Mouse (Mus musculus) ovary, postnatal 14 days (tissue): ENCODE data around the gene Slc22a17.
"Not testable (repeated sequence)": the region's sequence is repeated elsewhere in the genome, so short reads cannot be mapped to it uniquely, and the experiment has no call there.

Experiments used
- DNase-seq: peaks from one replicate; pipeline ENCODE4 v3.0.0; 2022; ENCODE audit warnings: low spot score

The Slc22a17 gene

DNA sequence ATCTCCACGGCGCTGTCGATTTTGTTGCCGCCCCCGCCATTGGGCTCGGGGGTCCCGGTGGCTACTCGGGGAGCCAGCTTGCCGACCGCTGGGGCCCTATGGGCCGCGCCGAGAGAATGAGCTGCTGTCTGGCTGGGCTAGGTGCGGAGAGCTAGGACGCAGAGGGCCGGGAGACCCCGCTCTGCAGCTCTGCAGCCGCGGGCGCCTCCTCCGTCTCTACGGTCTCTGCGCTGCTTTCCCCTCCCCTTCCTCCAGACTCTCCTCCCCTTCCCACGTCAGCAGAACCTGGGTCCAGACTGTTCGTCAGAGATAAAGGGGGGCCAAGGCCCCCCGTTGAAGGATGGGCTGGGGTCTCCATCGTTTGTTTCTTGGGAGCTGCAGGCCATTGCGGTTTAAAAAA lies at the start of gene Slc22a17:
Gene Slc22a17 (minus strand): TSS at position 247 of the 400 bp plus-strand sequence.
- DNase-seq: peak; percentile 69

DNA sequence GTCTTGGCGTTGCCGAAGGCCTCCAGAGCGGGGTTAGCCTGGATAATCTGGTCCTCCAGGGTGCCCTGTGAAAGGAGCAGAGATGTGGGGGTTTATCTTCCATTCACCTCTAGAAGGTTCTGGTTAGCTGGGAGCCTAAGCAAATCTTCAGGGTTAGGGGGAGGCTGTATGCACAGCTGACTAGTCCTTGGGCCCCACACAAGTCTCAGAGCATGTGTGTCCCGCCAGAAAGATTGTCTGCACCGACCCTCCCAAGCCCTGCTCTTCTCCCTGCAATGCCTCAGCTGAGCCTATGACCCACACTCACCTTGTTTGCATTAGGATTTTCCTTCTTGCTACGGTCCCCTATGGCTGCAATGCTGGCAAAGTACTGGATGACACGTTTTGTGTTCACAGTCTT lies 49.8 kb upstream of the Slc22a17 start:
- no peak for DNase-seq

DNA sequence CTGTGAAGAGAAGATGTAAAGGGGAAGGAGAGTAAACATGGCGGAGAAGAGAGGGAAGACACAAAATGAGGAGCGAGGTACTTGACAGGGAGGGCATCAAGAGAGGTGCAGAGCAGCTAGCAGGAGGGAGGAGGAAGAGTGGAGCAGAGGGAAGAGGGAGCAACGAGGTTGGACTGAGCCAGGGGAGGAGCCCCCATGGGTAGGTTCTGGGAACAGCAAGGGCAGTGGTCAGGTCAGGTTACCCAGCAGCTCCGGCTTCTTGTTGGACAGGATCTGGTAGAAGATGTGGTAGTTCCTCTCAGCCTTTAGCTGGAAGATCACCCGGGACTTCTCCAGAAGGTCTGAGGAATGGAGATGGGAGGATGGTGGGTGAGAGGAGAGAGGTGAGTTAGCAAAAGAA lies 48.6 kb upstream of the Slc22a17 start:
- DNase-seq: no peak

DNA sequence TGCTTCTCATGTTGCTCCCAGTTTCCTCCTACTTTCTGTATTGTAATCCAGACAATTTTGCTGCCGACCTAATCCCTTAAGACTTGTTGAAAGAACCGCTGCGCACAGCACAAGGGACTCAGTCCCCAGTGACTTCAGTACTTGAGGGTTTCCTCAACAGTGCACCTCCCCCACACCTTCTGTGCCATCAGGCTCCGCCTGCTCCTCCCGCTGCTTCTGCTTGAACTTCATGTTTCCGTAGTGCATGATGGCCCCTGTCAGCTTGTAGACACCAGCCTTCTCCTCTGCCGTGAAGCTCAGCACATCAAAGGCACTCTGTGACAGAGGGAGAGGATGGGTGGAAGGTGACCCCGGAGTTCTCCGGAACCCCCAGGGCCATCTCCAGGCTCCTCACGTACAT lies 47.8 kb upstream of the Slc22a17 start:
- DNase-seq: no peak

DNA sequence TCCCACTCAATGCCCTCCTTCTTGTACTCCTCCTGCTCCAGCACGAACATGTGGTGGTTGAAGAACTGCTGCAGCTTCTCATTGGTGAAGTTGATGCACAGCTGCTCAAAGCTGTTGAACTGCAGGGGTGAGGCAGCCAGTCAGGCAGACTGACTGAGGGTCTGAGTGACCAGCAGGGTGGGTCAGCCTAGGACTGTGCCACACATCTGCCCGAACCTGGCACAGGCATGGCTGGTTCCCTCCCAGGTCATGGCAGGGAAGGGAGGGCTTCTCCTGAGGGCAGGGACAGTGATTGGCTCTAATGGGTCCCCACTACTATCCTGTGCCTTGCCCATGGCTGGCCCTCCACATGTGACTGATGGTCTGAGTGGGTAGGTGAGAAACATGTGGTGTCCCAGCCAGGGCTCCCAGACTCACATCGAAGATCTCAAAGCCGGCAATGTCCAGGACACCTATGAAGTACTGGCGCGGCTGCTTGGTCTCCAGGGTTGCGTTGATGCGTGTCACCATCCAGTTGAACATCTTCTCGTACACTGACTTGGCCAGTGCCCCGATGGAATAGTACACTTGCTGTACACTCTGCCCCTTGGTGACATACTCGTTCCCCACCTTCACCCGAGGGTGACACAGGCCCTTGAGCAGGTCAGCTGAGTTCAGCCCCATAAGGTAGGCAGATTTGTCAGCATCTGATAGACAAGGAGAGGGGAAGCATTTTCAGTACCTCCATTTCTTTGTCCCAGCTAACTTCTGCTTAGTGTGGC lies 47.1 kb upstream of the Slc22a17 start:
- not testable (repeated sequence) for DNase-seq

DNA sequence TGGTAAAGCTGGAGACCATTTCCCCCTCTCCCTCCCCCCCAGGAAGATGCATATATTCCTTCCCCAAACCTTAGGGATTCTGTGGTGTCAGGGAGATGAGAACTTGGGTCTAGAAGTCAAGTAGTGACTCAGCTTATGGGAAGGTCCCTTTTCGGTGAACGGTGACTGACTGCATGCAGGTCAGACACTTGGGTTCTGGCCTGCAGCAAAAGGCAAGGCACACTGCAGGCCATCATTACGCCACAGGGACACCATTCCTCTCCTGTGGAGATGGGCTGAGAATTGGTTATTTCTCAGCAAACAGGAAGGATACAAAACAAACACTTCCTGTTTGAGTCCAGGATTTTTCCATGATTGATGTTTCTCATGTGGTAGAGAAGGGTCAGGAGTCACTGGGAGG lies 46.3 kb upstream of the Slc22a17 start:
- no peak for DNase-seq

DNA sequence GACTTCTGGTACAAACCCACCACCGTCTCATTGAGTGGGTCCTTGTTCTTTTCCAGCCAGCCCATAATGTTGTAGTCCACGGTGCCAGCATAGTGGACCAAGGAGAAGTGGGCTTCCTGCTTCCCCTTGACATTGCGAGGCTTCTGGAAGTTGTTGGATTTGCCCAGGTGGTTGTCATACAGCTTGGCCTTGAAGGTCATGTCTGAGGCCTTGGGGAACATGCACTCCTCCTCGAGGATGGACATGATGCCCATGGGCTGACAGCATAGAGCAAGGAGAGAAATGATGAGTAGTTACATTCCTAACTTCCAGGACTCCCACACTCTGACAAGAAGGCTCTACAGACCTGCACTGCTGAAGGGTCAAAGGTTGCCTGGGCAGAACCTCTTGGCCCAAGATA lies 45.6 kb upstream of the Slc22a17 start:
- no peak for DNase-seq

DNA sequence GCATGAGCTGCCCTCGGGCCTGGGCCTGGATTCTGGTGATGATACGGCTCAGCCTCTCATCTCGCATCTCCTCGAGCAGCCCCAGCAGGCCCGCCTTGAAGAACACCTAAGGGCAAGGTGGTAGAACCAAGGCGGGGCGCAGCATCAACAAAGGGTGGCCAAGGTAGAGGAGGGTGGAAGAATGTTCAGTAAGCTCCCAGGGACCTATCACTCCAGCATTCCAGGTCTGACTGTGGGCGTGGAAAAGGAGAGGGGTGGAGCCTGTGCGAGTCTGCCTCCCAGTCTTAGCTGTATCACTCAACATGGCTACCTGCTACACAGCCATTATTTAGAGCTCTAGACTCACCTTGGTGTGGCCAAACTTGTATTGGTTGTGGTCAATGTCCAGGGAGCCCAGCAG lies 43.6 kb upstream of the Slc22a17 start:
- no peak for DNase-seq

DNA sequence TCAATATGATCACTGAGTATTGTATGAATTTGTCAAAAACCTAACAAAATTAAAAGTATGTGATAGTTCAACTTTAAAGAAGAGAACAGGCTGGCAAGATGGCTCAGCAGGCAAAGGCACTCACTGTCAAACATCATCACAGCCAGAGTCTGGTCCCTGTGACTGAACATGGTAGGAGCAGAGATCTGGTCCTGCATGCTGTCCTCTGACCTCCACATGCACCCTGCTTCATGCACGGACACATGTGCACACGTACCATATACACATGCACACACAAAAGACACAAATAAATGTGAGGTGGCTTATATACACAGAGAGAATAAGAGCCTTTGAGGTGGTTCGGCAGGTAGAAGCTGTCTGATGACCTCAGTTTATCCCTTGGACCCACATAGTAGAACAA lies 42.5 kb upstream of the Slc22a17 start:
- no peak for DNase-seq

DNA sequence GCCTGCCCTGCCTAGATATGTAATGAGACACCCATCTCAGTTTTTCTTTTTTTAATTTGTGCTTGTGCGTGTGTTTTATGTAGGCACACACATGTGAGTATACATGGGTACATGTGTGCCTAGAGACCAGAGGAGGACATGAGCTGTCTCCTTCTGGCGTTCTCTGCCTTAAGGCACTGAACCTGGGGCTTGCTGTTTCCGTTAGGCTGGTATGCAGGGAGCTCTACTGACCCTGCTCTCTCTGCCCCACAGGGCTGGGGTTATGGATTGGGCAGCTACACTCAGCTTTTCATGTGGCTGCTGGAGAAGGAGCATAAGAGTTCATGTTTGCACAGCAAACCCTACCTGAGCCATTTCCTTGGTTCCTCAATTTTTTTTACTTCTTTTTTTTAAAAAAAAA lies 41.5 kb upstream of the Slc22a17 start:
- DNase-seq: no peak

DNA sequence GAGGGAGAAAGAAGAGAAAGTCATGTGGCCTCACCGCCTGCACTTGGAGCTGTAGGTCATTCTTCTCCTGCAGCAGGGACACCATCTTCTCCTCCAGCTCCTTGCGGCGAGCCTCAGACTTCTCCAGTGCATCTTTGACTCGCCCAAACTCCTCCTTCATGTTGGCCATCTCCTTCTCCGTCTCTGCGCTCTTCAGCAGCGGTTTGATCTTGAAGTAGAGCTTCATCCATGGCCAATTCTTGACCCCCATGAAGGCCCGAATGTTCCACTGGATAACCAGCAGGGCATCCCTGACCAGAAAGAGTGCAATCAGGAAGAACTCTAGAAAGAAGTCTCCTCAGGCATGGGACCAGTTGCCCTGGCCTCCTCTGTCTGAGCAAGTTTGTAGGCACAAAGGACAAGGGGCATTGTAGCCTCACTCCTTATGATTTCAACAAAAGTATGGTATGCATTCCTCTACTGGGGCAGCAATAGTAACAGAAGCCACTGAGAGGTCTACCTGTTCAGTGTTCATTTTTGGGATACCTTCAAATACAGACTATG lies 40.8 kb upstream of the Slc22a17 start:
- DNase-seq: no peak

DNA sequence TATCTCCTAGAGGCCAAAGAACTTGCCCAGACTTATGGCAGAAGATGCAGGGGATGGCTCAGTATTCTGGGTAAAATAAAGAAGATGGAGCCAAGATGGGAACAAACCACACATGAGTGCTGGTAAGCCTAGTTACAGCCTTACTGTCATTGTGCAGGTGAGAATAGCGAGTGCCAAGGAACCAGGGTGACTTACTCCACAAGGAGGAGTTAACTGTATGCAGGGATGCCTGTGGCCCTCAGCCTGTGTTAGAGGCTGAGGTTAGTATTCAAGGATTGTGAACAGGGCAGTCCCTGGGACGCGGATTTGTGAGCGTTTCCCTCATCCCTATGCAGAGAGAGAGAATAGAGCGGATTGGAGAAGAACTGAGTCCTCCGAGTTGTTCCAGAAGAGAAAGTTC lies 38.7 kb upstream of the Slc22a17 start:
- DNase-seq: no peak

DNA sequence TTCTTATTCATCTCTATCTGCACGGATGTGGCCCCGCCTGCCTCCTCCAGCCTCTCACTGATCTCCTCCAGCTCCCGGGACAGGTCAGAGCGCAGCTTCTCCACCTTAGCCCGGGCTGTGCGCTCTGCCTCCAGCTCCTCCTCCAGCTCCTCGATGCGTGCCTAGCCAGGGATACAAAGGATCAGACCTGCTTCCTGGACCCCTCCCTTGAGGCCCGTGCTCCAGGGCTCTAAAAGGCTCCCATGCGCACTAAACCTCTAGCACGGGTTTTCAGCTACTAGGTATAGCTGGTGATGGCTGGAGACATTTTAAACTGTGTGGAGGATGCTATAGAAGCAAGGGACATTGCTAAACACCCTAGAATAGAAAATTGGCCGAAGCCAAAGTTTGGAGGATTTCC lies 37.6 kb upstream of the Slc22a17 start:
- DNase-seq: no peak

DNA sequence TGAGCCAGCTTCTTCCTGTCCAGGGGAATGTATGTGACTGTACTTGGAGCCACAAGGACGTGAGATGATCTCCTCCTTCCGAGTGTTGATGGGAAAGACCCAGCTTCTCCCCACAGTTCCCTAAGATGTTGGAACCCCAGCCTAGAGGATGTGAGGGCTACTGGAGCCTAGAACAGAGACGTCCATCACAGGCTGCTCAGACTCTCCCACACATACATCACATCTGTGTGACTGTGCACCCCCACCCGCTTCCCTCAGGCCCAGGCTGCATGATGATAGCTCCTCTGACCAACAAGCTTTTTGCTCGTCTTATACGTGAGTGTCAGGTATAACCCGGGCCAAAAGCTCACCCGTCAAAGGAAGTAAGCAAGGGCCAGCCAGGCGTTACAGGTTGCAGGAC lies 35.8 kb upstream of the Slc22a17 start:
- no peak for DNase-seq

DNA sequence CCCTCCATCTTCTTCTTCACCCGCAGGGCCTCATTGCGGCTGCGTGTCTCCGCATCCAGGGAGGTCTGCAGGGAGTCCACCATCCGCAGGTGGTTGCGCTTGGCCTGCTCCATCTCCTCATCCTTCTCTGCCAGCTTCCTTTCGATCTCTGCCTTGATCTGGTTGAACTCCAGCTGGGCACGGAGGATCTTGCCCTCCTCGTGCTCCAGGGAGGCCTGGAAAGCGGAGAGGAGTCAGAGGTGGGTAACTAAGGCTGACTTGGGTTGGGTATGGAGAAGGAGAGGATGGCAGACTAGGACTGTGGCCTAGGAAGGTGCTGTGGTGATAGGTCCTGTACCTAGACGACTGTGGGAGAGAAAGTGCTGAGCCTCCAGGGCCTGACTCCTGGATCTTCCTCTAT lies 34.1 kb upstream of the Slc22a17 start:
- not testable (repeated sequence) for DNase-seq

DNA sequence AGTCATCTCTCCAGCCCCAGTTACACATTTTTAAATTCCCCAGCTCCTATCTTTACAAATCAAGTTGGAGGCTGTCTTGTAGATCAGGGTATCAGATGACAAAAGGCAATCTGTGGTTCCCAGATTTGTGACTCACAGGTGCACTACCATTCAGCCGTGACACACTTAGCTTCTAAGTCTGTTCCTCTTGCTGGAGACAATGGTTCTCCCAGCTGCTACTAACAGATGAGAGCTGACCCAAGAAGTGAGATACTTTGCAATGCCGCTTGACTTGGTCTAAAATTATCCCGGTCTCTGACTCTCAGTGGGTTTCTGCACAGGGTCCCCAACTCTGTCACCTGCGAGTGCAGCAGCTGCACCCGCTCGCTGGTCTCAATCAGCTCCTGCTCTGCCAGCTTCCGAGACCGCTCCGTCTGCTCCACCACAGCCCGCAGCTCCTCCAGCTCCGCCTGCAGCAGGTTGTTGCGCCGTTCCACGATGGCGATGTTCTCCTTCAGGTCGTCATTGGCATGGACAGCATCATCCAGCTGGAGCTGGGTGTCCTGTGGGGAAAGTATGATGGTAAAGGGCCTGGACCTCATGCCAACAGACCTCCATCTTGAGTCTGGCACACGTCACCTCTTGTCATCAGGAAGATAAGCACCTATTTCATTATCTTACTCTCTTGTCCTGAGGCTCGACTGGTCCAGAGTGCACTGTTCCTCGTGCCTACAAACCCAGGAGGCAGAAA lies 33.2 kb upstream of the Slc22a17 start:
- no peak for DNase-seq

DNA sequence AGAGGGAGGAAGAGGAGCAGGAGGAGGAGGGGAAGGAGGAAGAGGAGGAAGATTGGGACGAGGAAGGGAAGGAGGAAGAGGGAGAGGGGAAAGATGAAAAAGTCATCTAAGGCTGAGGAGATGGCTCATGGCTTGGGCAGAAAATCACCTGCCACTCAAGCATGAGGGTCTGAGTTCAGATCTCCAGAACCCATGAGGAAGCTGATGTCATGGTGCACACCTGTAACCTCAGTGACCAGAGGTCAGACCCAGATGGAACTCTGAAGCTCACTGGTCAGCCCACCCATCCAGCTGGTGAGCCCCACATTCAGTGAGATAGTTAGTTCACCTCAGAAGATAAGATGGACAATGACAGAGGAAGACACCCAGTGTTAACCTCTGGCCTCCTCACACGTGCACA lies 32.0 kb upstream of the Slc22a17 start:
- DNase-seq: no peak

DNA sequence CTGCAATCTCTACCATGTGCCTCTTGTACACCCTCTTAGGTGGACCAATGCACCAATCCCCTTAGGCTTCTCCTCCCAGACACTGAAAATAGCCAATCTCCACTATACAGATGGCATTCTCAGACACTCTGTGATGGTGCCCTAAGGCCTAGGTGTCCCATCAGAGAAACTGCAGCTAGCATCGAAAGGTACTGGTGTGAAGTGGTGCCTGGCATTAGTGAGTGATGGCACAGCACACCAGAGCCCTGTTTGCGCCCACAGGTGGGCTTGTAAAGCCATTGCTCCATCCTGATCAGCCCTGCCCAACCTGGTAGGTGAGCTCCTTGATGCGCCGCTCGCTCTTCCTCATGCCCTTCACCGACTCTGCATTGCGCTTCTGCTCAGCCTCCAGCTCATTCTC lies 31.0 kb upstream of the Slc22a17 start:
- no peak for DNase-seq

DNA sequence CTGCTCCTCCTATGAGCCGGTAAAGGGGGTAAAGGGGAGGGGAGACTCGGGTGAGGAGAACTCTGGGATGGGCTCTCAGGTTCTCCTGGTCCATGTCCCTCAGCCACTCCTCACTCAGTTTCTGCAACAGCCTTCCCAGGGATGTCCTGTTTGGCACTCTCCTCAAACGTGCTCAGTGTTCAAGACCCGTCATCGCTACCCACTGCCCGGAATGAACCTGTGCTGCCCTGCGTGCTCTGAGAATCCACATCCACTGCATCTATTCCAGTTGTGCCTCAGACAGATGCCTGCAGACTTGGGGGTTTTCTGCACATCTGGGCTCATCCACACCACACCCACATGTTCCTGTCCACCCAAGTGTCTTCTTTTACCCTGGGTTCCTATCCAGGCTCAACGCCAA lies 29.5 kb upstream of the Slc22a17 start:
- no peak for DNase-seq

DNA sequence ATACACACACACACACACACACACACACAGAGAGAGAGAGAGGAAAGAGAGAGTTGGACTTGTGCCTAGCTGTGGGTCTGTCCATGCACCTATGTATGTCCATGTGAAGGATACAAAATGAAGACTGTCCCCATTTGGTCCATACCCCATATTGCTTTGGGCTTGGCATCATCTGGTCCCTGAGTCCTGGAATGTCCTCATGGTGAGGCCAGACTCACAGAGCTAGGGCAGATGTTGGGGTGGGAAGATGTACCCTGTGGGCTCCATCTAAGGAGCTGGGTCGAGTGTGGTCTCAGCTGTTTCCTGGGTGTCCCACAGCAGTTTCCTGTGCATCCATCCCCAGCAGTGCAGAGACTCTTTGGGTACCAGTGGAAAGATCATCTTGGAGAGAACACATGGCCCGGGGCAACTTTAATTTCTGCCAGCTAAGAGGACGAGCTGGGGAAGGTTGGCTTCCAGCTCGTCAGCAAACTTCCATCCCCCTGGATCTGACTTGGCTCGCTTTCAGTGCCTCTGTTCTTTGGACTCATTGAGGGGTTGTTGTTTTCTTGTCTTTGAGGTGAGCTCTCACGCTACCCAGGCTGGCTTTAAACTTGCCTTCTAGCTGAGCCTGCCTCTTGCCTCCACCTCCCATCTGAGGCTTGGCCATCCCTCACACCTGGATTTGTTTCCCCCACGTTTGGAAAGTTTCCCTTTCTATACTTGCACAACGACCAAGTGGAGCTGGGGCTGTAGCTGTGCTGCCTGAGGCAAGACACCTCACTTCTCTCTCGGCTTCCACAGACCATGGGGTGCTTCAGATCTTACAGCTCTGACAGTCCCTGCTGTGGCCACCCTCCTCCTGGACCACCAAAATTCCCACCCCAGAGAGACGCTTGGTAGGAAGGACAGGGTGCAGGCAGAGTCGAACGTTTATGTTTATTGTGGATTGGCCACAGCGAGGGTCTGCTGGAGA lies 28.4 kb upstream of the Slc22a17 start:
- DNase-seq: no peak

DNA sequence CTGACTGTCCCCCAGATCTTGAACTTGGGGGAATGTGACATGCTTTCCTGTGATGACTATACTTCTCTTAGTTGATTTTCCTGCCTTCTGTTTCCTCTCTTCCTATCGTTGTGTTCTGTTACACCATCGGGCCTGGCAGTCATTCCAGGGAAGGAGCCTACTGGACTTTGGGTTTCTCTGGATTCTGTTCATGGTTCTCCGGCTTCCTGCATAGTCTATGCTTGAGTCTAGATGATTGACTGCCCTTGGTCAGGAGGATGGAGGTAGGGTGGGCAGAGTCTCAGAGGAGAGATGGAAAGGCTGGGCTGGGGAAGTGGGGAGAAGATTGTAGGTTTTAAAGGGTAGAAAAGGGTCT lies 27.2 kb upstream of the Slc22a17 start:
- DNase-seq: no peak

DNA sequence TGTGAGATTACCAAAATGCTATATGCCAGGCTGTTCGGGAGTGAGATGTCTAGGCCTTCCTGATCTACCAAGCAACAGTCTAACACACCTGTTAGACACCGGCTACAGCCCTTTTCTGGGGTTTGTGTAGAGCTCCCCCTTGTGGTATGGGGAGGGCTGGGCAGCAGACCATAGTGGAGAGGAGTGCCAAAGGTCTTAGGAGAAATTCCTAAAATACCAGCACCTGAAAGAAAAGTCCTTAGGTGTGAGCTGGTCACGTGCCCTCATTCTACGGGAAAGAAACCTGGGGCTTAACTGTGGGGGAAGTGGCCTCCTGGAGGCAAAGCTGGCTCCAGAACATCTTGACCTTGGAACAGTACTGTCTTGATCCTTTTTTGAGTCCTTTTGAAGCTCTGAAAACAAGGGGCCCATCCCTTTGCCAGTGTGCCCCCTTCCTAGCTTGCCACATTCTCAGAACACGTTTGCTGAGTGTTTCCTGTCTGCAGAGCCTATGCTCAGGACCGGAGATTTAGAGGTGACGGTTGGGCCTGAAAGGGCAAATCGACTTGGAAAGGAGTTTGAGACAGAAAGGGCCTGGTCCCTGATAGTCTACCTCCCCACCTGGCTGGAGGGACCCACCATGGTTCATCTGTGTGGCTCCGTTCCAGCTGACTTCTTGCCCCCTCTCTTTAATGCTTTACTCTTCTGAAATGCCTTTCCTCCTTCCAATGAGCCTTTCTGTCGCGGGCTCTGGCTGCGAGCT lies 26.7 kb upstream of the Slc22a17 start:
- DNase-seq: peak; percentile 67
